Mouse (Mus musculus): ENCODE results near the gene Cnot3.

DNA sequence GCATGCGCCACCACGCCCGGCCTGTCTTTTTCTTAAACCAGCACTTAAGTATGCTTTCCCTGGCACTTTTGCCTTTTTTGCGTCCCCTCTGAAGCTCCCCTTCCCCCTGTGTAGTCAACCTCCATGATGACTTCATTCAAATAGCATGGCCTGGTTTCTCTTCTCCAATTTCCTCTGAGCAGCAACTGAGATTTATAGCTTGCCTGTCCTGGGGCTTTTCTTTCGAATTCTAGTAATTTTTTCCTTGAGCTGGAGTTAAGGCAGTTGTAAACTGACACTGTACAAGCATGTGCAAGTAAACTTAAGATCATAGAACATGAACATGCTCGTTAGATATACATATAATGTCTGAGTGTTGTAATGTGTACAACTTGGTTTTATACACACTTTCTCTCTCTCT lies 37.7 kb upstream of the Cnot3 start:
- TF ChIP-seq CTCF (IDR thresholded peaks at IDR 0.05; ENCODE audit: extremely low read depth, insufficient read depth, insufficient read length, insufficient replicate concordance) (no peak), POLR2A (IDR thresholded peaks at IDR 0.05; ENCODE audit: low read depth, low read length) (no peak)
